Mouse (Mus musculus): ENCODE results near the gene Slc35e3.

GRCm38 (mm10) chr10:117701034-117701829, 44.9 kb downstream of the Slc35e3 start:
- TF ChIP-seq CTCF (IDR thresholded peaks at IDR 0.05; ENCODE audit: low read depth, low read length), result no peak
- TF ChIP-seq EP300 (IDR thresholded peaks at IDR 0.05; ENCODE audit: insufficient read depth, low read depth, low read length), result no peak
- no peak for TF ChIP-seq POLR2A (IDR thresholded peaks at IDR 0.05; ENCODE audit: insufficient read depth, low read length)
